Mouse (Mus musculus): ENCODE measurements around the gene Olfr710.
"Not testable (repeated sequence)": the region's sequence is repeated elsewhere in the genome, so short reads cannot be mapped to it uniquely, and the experiment has no call there.

Gene Olfr710

DNA sequence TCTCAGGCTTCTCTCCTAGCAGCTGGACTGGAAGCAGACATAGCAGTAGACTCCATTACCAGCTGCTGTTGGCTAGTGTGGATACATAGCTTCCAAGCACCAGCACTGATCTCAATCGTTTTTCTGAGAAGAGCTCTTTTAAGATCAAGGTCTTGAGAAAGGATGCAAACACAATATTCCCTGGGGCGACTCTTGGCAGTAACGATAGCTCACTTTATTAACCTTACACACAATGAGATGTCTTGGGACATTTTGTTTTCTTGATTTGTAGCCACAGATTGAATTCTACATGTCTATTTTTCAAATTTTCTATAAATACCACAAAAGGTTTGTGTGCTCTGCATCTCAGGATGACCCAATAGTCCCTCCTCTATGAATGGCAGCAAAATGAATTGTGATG, at the start of gene Olfr710:
Gene Olfr710 (minus strand): TSS at position 101 of the 400 bp plus-strand sequence.
- no peak for DNase-seq (ENCODE audit: low spot score in 2 of 2)

DNA sequence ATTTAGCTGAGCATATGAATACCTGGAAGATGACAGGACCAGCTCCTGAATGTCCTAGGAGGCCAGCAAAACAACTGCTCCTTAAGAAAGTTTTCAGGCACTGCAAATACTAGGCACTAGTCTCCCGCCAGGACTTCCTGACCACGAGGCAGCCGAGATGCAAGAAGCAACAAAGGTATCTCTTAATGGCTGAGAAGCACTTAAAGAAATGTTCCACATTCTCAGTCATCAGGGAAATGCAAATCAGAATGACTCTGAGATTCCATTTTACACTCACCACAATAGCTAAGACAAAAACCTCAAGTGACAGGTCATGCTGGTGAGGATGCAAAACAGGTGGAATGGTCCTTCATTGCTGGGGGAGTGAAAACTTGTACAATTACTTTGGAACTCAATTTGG, 37.1 kb upstream of the Olfr710 start:
- DNase-seq (ENCODE audit: low spot score in 2 of 2): no peak

DNA sequence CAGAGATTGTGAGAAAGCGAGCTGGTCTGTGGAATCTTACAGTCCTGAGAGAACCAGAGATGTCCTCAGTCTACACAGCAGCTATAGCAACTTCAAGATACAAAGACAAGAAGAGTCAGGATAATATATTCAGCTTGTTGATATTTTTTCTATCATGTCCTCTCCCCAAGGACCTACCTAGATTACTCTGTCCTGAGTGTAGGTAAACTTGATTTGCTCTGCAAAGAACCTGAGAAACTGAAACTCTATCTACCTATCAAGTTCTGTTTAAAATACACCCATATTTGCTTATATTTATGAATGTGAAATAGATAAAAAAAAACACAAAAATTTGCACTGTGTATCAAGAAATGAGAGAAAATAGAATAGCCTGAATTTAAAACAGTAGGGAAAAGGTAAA, 27.2 kb upstream of the Olfr710 start, which contains the start of gene Olfr711:
Gene Olfr711 (minus strand): TSS at position 101 of the 400 bp plus-strand sequence.
- DNase-seq (ENCODE audit: low spot score in 2 of 2): no peak

DNA sequence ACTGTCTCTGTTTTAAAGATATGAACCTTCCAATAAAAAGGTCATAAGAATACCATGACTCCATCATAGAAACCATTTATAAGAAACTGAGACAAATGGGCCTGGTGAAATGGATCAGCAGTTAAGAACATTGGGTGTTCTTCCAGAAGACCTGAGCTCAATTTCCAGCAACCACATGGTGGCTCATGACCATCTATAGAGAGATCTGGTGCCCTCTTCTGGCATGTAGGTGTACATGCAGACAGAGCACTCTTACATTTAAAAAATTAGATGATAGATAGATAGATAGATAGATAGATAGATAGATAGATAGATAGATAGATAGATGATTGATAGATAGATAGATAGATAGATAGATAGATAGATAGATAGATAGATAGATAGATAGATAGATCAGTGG, 19.4 kb upstream of the Olfr710 start:
- not testable (repeated sequence) for DNase-seq (ENCODE audit: low spot score in 2 of 2)

DNA sequence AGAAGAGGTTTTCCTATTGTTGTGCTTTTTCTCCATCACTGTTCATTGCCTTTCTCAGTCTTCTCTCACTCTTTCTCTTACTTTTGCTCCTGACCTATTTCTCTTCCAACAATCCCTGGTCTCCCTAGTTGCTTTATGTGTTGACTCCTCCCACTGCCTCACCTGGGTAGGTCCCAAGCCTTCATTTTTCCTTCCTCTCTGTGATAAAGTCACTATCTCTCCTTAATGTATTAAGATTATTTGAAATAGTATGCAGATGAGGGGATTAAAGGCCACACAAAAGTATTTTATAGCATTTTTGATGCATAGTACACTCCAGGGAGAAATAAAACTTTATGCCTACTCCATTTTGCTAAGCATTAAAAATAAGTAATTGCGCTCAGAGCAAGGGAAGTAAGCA, 15.7 kb upstream of the Olfr710 start, which contains the start of gene Olfr6:
Gene Olfr6 (minus strand): TSS at position 101 of the 400 bp plus-strand sequence.
- no peak for DNase-seq (ENCODE audit: low spot score in 2 of 2)

DNA sequence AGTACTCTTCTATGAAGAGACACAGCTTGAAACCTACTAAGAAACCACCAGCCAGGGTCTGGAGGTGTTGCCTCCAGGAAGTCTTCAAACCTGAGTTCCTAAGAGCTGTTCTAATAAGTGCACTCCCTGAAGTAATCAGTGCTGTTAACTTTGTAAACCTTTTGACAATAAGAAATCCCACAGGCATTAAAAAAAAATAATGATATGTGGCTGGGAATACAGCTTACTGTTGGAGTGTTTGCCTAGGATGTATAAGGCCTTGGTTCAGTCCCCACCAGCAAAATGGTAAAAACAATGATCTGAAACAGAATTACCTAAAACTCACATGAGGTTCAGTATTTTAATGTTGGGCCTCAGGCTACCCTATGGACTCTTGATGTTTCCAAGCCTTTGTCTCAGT, 16.0 kb downstream of the Olfr710 start, which contains the start of gene Olfr709-ps1:
Gene Olfr709-ps1 (minus strand): TSS at position 101 of the 400 bp plus-strand sequence.
- DNase-seq (ENCODE audit: low spot score in 2 of 2): no peak

DNA sequence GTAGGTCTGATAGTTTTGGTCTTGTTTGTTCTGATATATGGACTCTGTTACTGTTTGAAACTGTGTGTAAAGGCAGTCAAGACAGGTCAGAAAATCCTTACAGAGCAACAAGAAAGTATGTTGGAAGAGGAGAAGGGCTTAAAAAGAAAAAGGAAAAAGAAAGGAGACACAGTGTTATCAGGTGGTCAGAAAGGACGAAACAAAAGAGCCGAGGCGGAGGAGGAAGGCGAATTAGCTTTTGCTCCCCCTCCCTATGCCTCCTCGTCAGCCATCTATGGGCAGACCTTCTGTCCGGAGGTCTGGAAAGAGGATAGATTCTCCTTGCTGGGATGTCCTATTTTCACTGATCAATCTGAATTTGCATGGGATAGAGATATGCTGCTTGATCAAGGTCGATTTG, 27.2 kb downstream of the Olfr710 start:
- DNase-seq (ENCODE audit: low spot score in 2 of 2): not testable (repeated sequence)

DNA sequence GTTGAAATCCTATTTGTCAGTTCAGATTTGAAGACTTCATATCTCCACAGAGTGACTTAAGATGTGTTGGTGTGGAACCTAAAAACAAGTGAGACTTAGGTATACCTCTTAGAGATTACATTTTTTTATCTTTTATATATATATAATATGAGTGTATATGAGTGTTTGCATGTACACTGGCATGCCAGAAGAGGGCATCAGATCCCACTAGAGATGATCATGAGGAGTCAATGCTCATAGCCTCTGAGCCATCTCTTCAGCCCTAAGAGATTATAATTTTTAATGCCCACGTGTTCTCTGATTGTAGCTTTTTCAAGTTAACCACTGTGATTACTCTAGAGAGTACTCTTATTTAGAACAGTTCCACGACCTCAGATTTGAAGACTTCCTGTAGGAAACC, 40.4 kb downstream of the Olfr710 start, which contains the start of gene Olfr1532-ps1:
Gene Olfr1532-ps1 (plus strand): TSS at position 326 of the 400 bp plus-strand sequence.
- no peak for DNase-seq (ENCODE audit: low spot score in 2 of 2)

DNA sequence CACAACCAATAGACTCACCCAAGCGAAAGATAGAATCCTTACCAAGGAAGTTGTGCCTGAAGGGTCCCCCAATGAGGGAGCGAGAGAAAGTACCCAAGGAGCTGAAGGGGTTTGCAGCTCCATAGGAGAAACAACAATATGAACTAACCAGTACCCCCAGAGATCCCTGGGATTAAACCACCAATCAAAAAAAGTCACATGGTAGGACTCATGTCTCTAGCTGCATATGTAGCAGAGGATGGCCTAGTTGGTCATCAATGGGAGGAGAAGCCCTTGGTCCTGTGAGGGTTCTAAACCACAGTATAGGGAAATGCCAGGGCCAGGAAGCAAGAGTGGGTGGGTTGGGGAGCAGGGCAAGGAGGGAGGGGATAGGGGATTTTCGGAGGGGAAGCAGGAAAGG, 47.0 kb downstream of the Olfr710 start, which contains the start of gene Olfr707:
Gene Olfr707 (minus strand): TSS at position 101 of the 400 bp plus-strand sequence.
- DNase-seq (ENCODE audit: low spot score in 2 of 2): not testable (repeated sequence)

Data from urinary bladder, adult 18-20 months (tissue).